Mouse (Mus musculus) midbrain, embryonic 14.5 days (tissue): ENCODE measurements at regions not wholly inside any gene's neighbourhood (a gene's known extent, or its start where the extent isn't known, plus 50 kb on each side); places are given as distances from the start of the nearest gene placed in this dataset.
"Not testable (repeated sequence)": the region's sequence is repeated elsewhere in the genome, so short reads cannot be mapped to it uniquely, and the experiment has no call there.

Experiments used
- ATAC-seq: fragments of 200-750 bp; cut with Nextera tagmentation; 2 replicates; pipeline ENCODE4 v1.8.0; 2017; ENCODE audit warnings: moderate number of reproducible peaks, moderate library complexity; ENCODE audit not compliant: low FRiP score, low TSS enrichment
- DNase-seq: peaks from one replicate; pipeline ENCODE4 v3.0.0-alpha.2; 2015
- H3K27ac ChIP-seq: fragments of 300-500 bp; sonication (generic); replicated peaks from 2 replicates; pipeline ENCODE4 v1.5.1; 2014; ENCODE audit warnings: mild to moderate bottlenecking, low read depth, low read length, moderate library complexity
- H3K27me3 ChIP-seq: fragments of 300-500 bp; sonication (generic); 2 replicates; pipeline ENCODE4 v1.6.1; 2014; ENCODE audit warnings: low read length, control low read depth, mixed read lengths; ENCODE audit not compliant: control insufficient read depth, insufficient read depth
- H3K36me3 ChIP-seq: fragments of 300-500 bp; sonication (generic); 2 replicates; pipeline ENCODE4 v1.6.1; 2014; ENCODE audit warnings: low read length, control low read depth; ENCODE audit not compliant: control insufficient read depth, insufficient read depth
- H3K4me1 ChIP-seq: fragments of 300-500 bp; sonication (generic); 2 replicates; pipeline ENCODE4 v1.6.1; 2014; ENCODE audit warnings: mild to moderate bottlenecking, antibody characterized with exemption, low read length, control low read depth; ENCODE audit not compliant: control insufficient read depth, insufficient read depth
- H3K4me2 ChIP-seq: fragments of 300-500 bp; sonication (generic); 2 replicates; pipeline ENCODE4 v1.6.1; 2014; ENCODE audit warnings: mild to moderate bottlenecking, low read length, moderate library complexity
- H3K4me3 ChIP-seq: fragments of 300-500 bp; sonication (generic); replicated peaks from 2 replicates; pipeline ENCODE4 v1.5.1; 2014; ENCODE audit warnings: low read depth, low read length
- H3K9ac ChIP-seq: fragments of 300-500 bp; sonication (generic); replicated peaks from 2 replicates; pipeline ENCODE4 v1.6.1; 2014; ENCODE audit warnings: mild to moderate bottlenecking, low read length, moderate library complexity
- H3K9me3 ChIP-seq: fragments of 300-500 bp; sonication (generic); 2 replicates; pipeline ENCODE4 v1.6.1; 2016; ENCODE audit warnings: low read length, control low read depth, mixed read lengths; ENCODE audit not compliant: control insufficient read depth
- WGBS: fragments of 180-500 bp; shearing (Covaris S2); extraction: QIAGEN DNeasy Blood & Tissue Kit; methylation state at CpG from one replicate; pipeline ENCODE4 v1.1.7; 2014; 5-methylcytosine and 5-hydroxymethylcytosine counted together

DNA sequence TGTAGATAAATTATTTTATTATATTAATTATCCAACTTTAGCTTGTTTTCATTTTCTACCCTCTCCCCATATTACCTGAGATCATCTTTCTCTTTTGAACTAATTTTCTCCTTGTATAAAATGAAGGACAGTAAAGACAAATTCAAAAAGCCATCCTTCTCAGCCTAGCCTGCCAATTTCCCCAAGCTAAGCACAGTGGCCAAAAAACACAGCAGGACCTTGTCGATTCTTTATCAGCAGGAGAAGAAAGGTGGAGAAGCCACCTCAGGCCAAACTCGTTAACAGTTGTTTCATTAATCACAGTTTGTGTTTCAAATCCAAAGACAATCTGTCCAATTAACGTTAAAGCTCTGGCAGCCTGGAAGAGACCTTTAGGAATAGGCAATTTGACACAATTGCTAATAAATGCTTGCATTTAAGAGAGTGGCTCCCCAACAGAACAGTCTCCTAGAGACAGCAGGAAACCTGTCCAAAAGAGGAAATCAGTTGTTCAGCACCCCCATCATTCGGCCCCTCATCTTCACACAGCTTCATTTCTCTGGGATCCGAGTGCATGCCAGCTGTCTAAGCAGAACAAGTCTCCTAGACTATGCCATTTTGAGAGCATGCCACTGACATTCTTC, 135.7 kb upstream of the Tlr4 start:
- Histone ChIP-seq H3K36me3 (no peaks in the 10 kb centered on the region), H3K27ac (no peak overlapping the region), H3K9me3 (no peaks in the 10 kb centered on the region), H3K9ac (no peak overlapping the region), H3K4me2 (no peak overlapping the region), H3K4me1 (peaks cover 4% of the 10 kb centered on the region; the same call in 1 of the 2 replicates), H3K27me3 (no peaks in the 10 kb centered on the region), H3K4me3 (no peak overlapping the region)
- 57% methylated on average over 5 of the region's 5 CpGs for WGBS
- ATAC-seq (no peak), DNase-seq (peak; percentile 4)

DNA sequence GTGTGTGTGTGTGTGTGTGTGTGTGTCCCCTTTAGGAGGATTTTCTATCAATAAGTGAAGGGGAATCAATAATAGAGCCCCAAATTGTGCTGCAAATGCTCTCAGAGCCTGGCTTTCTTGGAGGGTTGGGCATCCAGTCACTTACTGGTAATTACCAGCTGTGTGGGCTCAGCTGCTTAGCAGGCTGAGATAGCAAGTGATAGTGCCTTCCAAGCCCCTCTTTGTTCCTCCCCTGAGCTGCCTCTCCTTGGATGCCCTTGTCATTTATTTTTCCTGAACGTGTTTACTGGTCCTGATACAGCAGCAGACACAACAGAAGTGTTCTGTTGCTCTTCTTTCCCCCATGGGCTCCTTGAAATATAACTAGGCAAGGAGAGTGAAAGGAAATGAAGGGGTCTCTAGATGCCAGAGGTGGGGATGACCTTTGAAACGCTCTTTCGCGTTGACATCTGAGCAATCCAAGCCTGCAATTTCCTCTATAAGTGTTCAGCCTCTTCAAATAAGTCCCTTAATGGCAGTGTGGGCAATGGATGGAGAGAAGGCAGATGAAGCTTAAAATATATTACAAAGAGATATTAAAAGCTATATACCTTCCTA, 133.3 kb upstream of the Tlr4 start:
- WGBS, result 59% methylated on average over 4 of the region's 4 CpGs
- Histone ChIP-seq H3K4me3 (no peak overlapping the region), H3K36me3 (no peaks in the 10 kb centered on the region), H3K4me1 (peaks cover 4% of the 10 kb centered on the region; the same call in 1 of the 2 replicates), H3K4me2 (no peak overlapping the region), H3K27me3 (no peaks in the 10 kb centered on the region), H3K27ac (0 out of 2 replicates have a peak overlapping the region, but pooled peaks have one; percentile 20), H3K9ac (no peak overlapping the region), H3K9me3 (no peaks in the 10 kb centered on the region)
- DNase-seq (peak; percentile 28), ATAC-seq (peak; percentile 50)

DNA sequence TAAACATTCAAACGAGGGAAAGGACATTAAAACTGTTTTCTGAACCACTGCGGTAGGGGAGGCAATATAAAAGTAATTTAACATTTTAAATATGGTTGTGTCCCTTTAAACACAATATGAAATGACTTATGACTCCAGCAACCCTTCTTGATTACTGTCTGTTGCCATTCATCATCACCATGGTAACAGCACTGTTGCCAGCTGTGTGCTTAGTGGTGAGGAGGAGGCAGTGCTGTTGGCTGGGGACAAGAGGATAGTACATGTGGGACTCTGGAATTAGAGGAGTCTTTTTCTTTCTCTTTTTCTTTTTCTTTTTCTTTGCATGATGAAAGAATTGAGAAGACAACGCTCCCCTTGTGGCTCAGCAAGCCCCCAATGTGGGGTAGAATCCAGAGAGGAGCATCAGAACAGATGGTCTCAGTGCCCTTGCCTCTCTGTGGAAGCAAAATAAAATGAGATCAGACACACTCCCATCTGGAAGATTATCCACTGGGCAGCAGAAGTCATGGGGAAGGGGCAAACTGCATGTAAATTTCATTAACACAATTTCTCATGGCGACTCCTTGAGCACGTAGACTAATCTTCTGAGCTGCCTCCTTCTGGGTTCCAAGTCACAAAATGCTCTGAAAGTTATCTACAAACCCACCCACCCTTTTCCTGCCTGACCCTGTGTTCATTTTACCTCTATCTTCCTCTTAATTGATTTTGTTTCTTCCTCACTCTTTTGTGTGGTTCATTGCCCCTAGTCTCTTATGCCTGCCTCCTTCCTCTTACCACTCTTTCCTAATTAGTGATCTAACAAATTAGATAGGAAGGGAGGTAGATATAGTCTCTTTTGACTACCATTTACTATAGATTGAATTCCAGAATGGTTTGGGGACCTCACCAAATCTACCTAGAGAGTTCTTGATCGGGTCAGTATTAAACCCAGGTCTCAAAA, 111.3 kb upstream of the Tlr4 start:
- ATAC-seq (peak; percentile 85; the same call in 1 of the 2 replicates), DNase-seq (peak; percentile 67)
- WGBS, result 60% methylated on average over 6 of the region's 6 CpGs
- no peaks in the 10 kb centered on the region for H3K4me1 ChIP-seq
- no peak overlapping the region for H3K4me2 ChIP-seq
- H3K27ac ChIP-seq, result 0 out of 2 replicates have a peak overlapping the region, but pooled peaks have one; percentile 26
- H3K36me3 ChIP-seq, result no peaks in the 10 kb centered on the region
- no peaks in the 10 kb centered on the region for H3K27me3 ChIP-seq
- H3K9ac ChIP-seq, result no peak overlapping the region
- no peak overlapping the region for H3K4me3 ChIP-seq
- no peaks in the 10 kb centered on the region for H3K9me3 ChIP-seq

GRCm38 (mm10) chr4:66737407-66737806, 90.0 kb upstream of the Tlr4 start:
- H3K9ac ChIP-seq, result no peak overlapping the region
- H3K36me3 ChIP-seq, result no peaks in the 10 kb centered on the region
- H3K27ac ChIP-seq, result no peak overlapping the region
- H3K4me3 ChIP-seq, result no peak overlapping the region
- no peak overlapping the region for H3K4me2 ChIP-seq
- ATAC-seq (no peak), DNase-seq (no peak)
- H3K9me3 ChIP-seq, result no peaks in the 10 kb centered on the region
- no peaks in the 10 kb centered on the region for H3K27me3 ChIP-seq
- H3K4me1 ChIP-seq, result no peaks in the 10 kb centered on the region
- 24% methylated on average over 2 of the region's 2 CpGs for WGBS

DNA sequence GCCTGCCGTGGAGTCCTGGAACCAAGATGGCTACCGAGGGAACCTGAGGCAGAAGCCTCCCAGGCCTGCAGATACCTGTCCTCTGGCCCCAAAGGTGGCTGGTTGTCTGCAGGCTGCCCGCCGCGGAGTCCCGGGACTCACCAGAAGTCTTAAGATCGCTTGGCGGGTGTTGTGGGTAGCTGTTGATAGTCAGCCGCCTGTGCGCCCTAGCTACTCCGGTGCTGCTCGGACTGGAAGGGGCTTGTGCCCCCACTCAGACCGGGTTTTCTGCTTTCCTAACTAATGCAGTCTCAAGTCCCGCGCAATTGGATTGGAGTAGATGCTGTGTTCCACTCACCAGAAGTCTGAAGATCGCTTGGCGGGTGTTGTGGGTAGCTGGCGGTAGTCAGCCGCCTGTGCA, 84.0 kb upstream of the Tlr4 start:
- not testable (repeated sequence) for H3K9me3 ChIP-seq, H3K4me2 ChIP-seq, H3K4me3 ChIP-seq, H3K27me3 ChIP-seq, H3K27ac ChIP-seq, ATAC-seq, H3K9ac ChIP-seq, H3K36me3 ChIP-seq, H3K4me1 ChIP-seq, DNase-seq
- WGBS, result 94% methylated on average over 19 of the region's 19 CpGs

- 26% methylated on average over 4 of the region's 4 CpGs for WGBS
- Histone ChIP-seq H3K9me3 (no peaks in the 10 kb centered on the region), H3K27me3 (no peaks in the 10 kb centered on the region), H3K36me3 (no peaks in the 10 kb centered on the region), H3K27ac (no peak overlapping the region), H3K4me1 (no peaks in the 10 kb centered on the region), H3K4me3 (no peak overlapping the region), H3K4me2 (no peak overlapping the region), H3K9ac (no peak overlapping the region)
- DNase-seq, result peak; percentile 86
- ATAC-seq, result peak; percentile 66
These were observed 58.6 kb upstream of the Tlr4 start for GRCm38 (mm10) chr4:66768762-66769161.
